Mouse (Mus musculus): ENCODE results near the gene Clec2g.
"Not testable (repeated sequence)": the region's sequence is repeated elsewhere in the genome, so short reads cannot be mapped to it uniquely, and the experiment has no call there.

The Clec2g gene

GRCm38 (mm10) chr6:128971394-128972039 is 37.3 kb downstream of the Clec2g start:
- no peak for DNase-seq (ENCODE audit: low read depth, low spot score)

DNA sequence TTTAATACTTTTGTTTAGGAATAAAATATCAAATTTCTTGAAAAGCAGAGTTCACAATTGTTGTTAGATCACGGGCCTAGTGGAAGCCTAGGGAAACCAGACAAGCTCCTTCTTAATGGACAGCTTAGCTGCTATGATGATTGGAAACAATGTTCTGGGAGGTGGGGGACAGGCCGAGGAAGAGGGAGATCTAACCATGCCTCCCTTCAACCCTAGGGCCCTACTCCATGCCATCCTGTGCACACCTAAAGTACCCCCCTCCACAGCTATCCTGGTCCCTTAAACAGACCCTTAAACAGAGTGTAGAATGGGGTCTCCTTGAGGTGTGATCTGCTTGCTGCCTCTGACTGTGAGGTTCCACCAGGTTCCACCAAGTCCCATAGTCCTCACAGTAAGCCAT is 38.0 kb downstream of the Clec2g start:
- DNase-seq (ENCODE audit: low read depth, low spot score): no peak

- DNase-seq (ENCODE audit: low read depth, low spot score): no peak
Observed at GRCm38 (mm10) chr6:128972687-128973438, 38.7 kb downstream of the Clec2g start.

DNA sequence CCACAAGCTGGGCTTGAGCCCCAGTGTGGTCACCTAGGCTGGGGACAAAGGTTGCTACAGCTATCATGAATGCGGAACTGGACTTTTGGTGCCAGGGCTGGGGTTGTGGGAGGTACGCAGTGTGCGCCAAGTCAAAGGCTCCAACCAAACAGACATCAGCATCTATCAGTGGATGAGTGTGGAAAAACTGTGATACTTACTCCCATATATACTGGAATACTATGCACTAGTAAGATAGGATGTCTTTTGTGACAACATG is 39.2 kb downstream of the Clec2g start:
- no peak for DNase-seq (ENCODE audit: low read depth, low spot score)

- not testable (repeated sequence) for DNase-seq (ENCODE audit: low read depth, low spot score)
Observed at GRCm38 (mm10) chr6:128974850-128975249, 40.7 kb downstream of the Clec2g start.

DNA sequence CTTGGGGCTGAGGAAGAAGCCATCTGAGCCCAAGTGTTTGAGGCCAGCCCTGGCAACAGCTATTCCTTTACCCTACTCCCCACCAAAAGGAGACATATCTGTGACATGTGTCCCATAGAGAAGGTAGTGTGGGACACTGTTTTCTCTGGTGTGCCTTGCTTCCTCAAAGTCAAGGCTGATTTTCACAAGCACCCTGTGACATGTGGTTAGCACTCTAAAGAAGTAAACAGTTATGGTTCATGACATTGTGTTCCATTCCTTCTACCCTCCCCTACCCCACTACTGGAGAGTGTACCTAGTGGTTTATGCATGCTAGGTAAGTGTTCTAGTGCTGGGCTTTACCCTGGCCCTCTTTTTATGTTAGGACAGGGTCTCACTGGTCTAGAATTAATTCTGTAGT is 42.0 kb downstream of the Clec2g start:
- no peak for DNase-seq (ENCODE audit: low read depth, low spot score)

- not testable (repeated sequence) for DNase-seq (ENCODE audit: low read depth, low spot score)
Observed at GRCm38 (mm10) chr6:128981951-128982541, 47.9 kb downstream of the Clec2g start.

DNA sequence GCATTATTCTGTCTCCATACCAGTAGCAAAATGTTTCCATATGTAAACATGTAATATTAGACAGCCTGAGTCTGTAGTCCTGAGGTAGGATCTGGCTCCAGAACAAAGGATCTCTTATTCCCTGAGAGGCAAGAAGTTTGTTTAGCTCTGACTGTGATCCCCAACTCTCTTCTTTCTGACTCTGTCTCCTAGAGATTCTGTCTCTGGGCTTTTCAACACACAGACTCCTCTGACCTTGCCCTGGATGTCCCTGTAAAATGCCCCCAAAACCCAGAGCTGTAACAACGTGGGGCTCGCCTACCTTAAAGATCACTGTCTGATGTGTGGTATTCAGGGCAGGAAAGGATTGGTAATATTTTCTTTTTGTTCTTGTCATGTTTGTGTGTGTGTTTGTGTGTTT is 58.2 kb downstream of the Clec2g start:
- no peak for DNase-seq (ENCODE audit: low read depth, low spot score)

- no peak for DNase-seq (ENCODE audit: low read depth, low spot score)
Observed at GRCm38 (mm10) chr6:128992753-128993152, 58.6 kb downstream of the Clec2g start.

- DNase-seq (ENCODE audit: low read depth, low spot score): no peak
Observed at GRCm38 (mm10) chr6:128993221-128993620, 59.0 kb downstream of the Clec2g start.

DNA sequence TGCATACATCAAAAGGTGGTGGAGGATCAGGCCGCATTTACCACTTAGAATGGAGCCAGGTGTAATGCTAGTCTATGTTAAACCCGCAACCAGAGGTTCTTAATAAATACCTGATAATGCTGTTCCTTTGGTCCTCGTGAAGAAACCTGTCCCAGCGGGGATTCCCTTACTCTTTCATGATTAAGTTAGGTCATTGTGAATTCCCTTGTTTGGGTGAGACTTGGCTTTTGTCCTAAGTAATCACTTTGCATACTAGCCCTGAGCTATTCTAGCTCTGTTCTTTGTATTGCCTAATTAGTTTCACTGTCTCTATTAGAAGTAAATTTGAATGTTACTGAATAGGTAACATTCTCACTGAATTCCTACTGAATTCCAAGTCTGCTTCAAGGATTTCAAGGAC is 60.2 kb downstream of the Clec2g start:
- no peak for DNase-seq (ENCODE audit: low read depth, low spot score)

DNA sequence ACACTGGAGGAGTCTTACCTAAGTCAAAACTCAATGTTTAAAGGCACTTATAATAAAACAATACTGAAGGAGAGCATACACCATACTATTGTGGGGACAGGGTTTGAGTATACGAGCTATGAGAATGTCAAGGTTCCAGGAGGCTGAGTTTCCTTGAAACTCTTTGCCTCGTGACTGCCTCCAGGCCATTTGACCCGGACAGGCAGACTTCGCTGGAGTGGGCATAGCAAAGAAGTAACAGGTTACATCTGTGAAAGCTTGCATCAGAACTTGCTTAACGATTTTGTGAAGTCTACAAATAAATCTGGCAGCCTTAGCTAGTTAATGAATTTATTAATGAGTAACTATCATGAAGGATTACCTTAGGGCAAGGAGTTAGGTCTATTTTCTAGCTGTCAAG is 60.6 kb downstream of the Clec2g start:
- no peak for DNase-seq (ENCODE audit: low read depth, low spot score)

DNA sequence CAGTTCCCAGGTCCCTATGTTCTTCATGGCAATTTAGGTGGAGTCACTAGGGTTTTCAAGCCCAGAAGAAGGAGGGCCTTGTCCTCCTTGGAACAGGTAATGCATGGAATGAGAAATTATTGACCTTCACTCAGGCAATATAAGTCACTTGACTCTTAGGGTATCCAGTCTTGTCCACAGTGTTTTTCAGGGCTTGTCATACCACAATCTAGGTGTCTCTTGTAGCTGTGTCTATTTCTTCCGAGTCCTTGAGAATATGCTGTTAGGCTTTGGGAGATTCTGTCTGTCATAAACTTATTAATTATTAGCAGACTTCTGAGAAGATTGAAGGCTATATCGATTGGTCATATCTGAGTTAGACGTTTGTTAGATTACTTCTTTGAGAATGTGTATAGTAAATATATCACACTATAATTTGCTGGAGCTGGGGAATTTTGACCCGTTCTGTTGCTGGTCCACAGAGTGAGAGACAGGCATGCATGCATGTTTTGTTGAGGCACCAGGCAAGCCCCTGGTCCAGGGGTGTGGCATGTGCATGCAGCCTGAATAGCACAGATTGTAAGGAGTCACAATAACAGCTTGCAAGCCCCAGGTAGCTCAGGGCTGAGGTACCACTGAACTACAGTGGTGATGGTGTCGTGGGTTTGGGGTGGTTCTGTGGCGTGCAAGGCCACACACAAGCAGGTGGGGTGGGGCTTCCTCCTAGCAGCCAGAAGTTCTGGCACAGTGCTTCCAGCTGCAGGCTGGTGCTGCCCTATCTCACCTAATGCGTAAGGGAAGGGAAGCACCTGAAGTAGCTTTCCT is 61.3 kb downstream of the Clec2g start:
- DNase-seq (ENCODE audit: low read depth, low spot score): no peak

DNA sequence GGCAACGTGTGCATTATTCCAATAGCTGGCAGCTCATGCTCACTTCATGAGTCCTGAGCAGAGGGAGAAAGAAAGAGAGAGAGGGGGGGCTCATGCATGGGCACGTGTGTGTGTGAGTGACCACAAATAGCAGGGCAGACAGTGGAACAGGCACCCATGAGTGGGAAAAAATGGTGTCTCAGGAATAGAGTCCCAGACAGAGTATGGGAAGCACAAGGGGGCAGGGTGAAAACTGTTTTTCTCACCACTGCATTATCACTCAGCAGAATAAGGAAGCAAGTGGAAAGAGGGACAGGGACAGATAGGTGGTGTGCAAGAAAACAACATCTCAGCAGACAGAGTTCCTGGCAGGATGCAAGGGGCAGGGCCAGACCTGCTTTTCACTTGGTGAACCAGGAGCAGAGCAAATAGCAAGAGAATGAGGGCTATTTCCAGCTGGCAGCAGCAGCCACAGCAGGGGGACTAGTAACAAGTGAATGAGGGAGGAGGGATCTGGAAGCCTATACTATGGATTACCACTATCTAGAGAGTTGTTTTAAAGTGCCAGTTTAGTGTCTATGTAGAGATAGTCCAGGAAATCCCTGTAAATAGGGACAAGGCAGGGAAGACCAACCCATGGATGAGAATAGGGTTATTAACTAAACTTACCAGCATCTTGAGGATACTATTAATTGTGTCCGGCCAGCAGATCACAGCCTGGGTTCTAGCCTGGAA is 62.0 kb downstream of the Clec2g start:
- DNase-seq (ENCODE audit: low read depth, low spot score): no peak

GRCm38 (mm10) chr6:128996768-128997442 is 62.7 kb downstream of the Clec2g start:
- no peak for DNase-seq (ENCODE audit: low read depth, low spot score)

- DNase-seq (ENCODE audit: low read depth, low spot score): no peak
Observed at GRCm38 (mm10) chr6:129001392-129001791, 67.2 kb downstream of the Clec2g start.

GRCm38 (mm10) chr6:129008552-129008951 is 74.4 kb downstream of the Clec2g start:
- no peak for DNase-seq (ENCODE audit: low read depth, low spot score)

DNA sequence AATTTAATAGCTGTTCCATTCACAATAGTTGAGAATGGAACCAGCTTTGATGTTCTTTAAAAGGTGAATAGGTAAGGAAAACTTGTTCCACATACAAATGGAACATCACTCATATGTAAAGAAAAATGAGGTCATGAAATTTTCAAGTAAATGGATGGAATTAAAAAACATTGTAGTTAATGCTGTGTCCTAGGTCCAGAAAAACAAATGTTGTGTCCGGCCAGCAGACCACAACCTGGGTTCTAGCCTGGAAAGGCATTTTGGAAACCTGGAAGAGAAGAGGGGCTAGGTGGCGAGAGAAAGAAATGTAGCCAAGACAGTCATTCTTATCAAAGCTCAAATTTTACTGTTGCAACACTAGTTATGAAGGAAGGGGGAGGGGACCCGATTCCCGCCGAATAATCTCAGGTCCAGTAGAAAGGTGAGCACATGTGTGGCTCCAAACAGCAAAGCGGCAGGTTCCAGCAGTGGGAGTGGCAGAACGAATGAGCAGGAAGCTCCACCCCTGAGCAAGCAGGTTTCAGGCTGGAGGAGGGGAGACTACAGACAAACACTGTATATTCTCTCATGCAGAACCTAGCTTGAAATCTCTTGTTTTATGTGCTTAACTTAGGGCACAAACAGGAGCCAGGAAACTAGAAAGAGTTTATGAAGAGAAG is 75.8 kb downstream of the Clec2g start:
- not testable (repeated sequence) for DNase-seq (ENCODE audit: low read depth, low spot score)

GRCm38 (mm10) chr6:129010505-129010873 is 76.3 kb downstream of the Clec2g start:
- DNase-seq (ENCODE audit: low read depth, low spot score): no peak

DNA sequence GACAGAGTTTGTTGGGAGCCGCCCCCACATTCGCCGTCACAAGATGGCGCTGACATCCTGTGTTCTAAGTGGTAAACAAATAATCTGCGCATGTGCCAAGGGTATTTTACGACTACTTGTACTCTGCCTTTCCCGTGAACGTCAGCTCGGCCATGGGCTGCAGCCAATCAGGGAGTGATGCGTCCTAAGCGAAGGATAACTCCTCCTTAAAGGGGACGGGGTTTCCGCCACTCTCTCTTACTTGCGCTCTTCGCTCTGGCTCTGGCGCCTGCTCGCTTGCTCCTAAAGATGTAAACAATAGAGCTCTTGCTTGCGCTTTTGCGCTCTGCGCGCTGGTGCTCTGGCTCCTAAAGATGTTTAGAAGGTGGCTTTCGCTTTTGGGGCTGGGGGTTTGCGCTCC is 77.8 kb downstream of the Clec2g start:
- not testable (repeated sequence) for DNase-seq (ENCODE audit: low read depth, low spot score)

DNA sequence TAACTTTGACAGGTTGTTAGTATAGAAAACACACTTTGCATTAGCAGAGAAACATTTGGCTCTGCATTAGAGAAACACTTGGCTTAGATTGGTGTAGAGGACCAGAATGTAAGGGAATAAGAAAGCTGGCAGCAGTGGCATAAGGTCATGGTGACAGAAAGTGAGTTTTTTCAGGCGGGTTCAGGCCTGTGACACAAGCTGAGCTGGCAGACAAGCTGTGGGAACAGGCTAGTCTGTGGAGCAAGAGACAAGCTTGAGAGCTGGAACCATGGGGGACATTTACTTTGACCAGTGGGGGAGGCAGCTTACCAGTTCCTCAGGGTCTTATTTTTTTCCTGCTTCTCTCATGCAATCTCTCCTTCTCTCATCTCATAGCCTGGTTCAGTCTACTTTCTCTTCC is 78.8 kb downstream of the Clec2g start:
- DNase-seq (ENCODE audit: low read depth, low spot score): no peak
